Mouse (Mus musculus) C2C12 (cell line): ENCODE measurements around the gene Ptpn9. TPM values are rescaled to one million over a fixed set of nuclear protein-coding genes. Genes with fewer than 3 reads are reported as not detected.
"Not testable (repeated sequence)": the region's sequence is repeated elsewhere in the genome, so short reads cannot be mapped to it uniquely, and the experiment has no call there.

Source experiments
- H3K27me3 ChIP-seq: one replicate; pipeline ENCODE4 v1.6.1; 2011; ENCODE audit not compliant: control insufficient read depth, insufficient read depth, insufficient read length
- H3K36me3 ChIP-seq: one replicate; pipeline ENCODE4 v1.6.1; 2011; ENCODE audit not compliant: control insufficient read depth, insufficient read depth
- H3K4me3 ChIP-seq: one replicate; pipeline ENCODE4 v1.5.1; 2011; ENCODE audit warnings: mild to moderate bottlenecking, control low read depth; ENCODE audit not compliant: poor library complexity, insufficient read depth, severe bottlenecking
- H3K79me2 ChIP-seq: one replicate; pipeline ENCODE4 v1.6.1; 2011; ENCODE audit not compliant: control insufficient read depth, insufficient read depth
- H3K79me3 ChIP-seq: one replicate; pipeline ENCODE4 v1.6.1; 2011; ENCODE audit warnings: low read depth, control low read depth
- H3ac ChIP-seq: one replicate; pipeline ENCODE3; 2011; ENCODE audit warnings: low read depth; ENCODE audit not compliant: control insufficient read depth, insufficient read length
- CEBPB ChIP-seq: IDR thresholded peaks from one replicate; pipeline ENCODE4 v1.6.1; 2011; ENCODE audit warnings: low read depth, mild to moderate bottlenecking, control low read depth, moderate library complexity
- CTCF ChIP-seq: IDR thresholded peaks from one replicate; pipeline ENCODE4 v1.5.1; 2011; ENCODE audit not compliant: control insufficient read depth, insufficient read depth, insufficient read length
- FOSL1 ChIP-seq: IDR thresholded peaks from one replicate; pipeline ENCODE4 v1.8.0; 2011; ENCODE audit warnings: mild to moderate bottlenecking, low read length; ENCODE audit not compliant: poor library complexity, insufficient read depth, severe bottlenecking
- MAX ChIP-seq: IDR thresholded peaks from one replicate; pipeline ENCODE4 v1.6.1; 2011; ENCODE audit warnings: mild to moderate bottlenecking, control low read depth
- MYOD1 ChIP-seq: IDR thresholded peaks from one replicate; pipeline ENCODE4 v1.6.1; 2011; ENCODE audit warnings: low read depth; ENCODE audit not compliant: control insufficient read depth, insufficient read length
- MYOG ChIP-seq: IDR thresholded peaks from one replicate; pipeline ENCODE4 v1.6.1; 2011; ENCODE audit not compliant: control insufficient read depth, insufficient read length; ENCODE audit errors: extremely low read depth
- USF1 ChIP-seq: IDR thresholded peaks from one replicate; pipeline ENCODE4 v1.6.1; 2011; ENCODE audit warnings: low read depth, mild to moderate bottlenecking, control low read depth, moderate library complexity
- long read RNA-seq, 2 experiments: library from polyadenylated mRNA; unstranded; transcript quantifications; one replicate each; pipeline ENCODE4 v2.0.0; 2019 to 2020
- polyA plus RNA-seq: library from polyadenylated mRNA; unstranded; fragments of >200 nt; fragmentation: generic; extraction: Trizol; gene quantifications from one replicate; pipeline ENCODE4 v1.2.1, GENCODE M21; 2012; ENCODE audit warnings: missing spikeins

The Ptpn9 gene
- 22.2 TPM for polyA plus RNA-seq
- long read RNA-seq, experiment 1, full-length matches to known transcripts, result 8 of 18 reads
- long read RNA-seq, experiment 1, partial matches to known transcripts, result 7 of 18 reads
- long read RNA-seq, experiment 1, other reads (novel, unspliced or antisense), result 3 of 18 reads
- long read RNA-seq, experiment 2, full-length matches to known transcripts, result 152 of 184 reads
- long read RNA-seq, experiment 2, partial matches to known transcripts, result 19 of 184 reads
- long read RNA-seq, experiment 2, other reads (novel, unspliced or antisense), result 13 of 184 reads

GRCm38 (mm10) chr9:56994286-56995197 is at the start of gene Ptpn9:
TSS of gene Ptpn9 (plus strand) at chr9:56994923.
- Histone ChIP-seq H3ac (peak within 1 kb of the TSS; percentile 97), H3K79me2 (peaks cover 45% of the 10 kb centered on the region), H3K27me3 (no peaks in the 10 kb centered on the region), H3K4me3 (peak within 1 kb of the TSS; percentile 61), H3K36me3 (no peaks in the 10 kb centered on the region), H3K79me3 (peaks cover 28% of the 10 kb centered on the region)
- TF ChIP-seq MAX, result no peak
- TF ChIP-seq MYOD1, result no peak
- no peak for TF ChIP-seq CEBPB
- peak; percentile 52 for TF ChIP-seq CTCF
- TF ChIP-seq USF1, result no peak

GRCm38 (mm10) chr9:56947481-56947880 is 47.2 kb upstream of the Ptpn9 start:
- not testable (repeated sequence) for H3K79me2 ChIP-seq, H3K4me3 ChIP-seq, H3K79me3 ChIP-seq, H3K36me3 ChIP-seq, H3ac ChIP-seq, H3K27me3 ChIP-seq

GRCm38 (mm10) chr9:56948699-56949098 is 46.0 kb upstream of the Ptpn9 start:
- not testable (repeated sequence) for H3K79me3 ChIP-seq

GRCm38 (mm10) chr9:56949767-56950166 is 45.0 kb upstream of the Ptpn9 start:
- H3K27me3 ChIP-seq, result no peaks in the 10 kb centered on the region
- peak overlapping the region; percentile 3 for H3ac ChIP-seq
- no peaks in the 10 kb centered on the region for H3K36me3 ChIP-seq
- H3K79me2 ChIP-seq, result no peaks in the 10 kb centered on the region
- TF ChIP-seq MYOG (no peak), CTCF (no peak), CEBPB (no peak), FOSL1 (no peak), MAX (no peak), USF1 (no peak), MYOD1 (no peak)
- H3K4me3 ChIP-seq, result peak overlapping the region; percentile 28
- H3K79me3 ChIP-seq, result peaks cover 2% of the 10 kb centered on the region

More at GRCm38 (mm10) chr9:56948699-56949098, 46.0 kb upstream of the Ptpn9 start:
- not testable (repeated sequence) for H3K27me3 ChIP-seq, H3K4me3 ChIP-seq, H3K36me3 ChIP-seq, H3ac ChIP-seq, H3K79me2 ChIP-seq

- Histone ChIP-seq H3K79me2 (no peaks in the 10 kb centered on the region), H3K79me3 (peaks cover 2% of the 10 kb centered on the region), H3ac (peak within 1 kb of the TSS; percentile 87), H3K27me3 (no peaks in the 10 kb centered on the region), H3K36me3 (no peaks in the 10 kb centered on the region), H3K4me3 (peak within 1 kb of the TSS; percentile 41)
- TF ChIP-seq CTCF, result no peak
- TF ChIP-seq CEBPB, result no peak
- TF ChIP-seq MYOG, result no peak
Observed at GRCm38 (mm10) chr9:56950414-56951400, 44.0 kb upstream of the Ptpn9 start, which contains the start of gene Snupn. TSS of gene Snupn (plus strand) at chr9:56950878.

GRCm38 (mm10) chr9:56953562-56953961 is 41.2 kb upstream of the Ptpn9 start:
- H3K79me2 ChIP-seq, result no peaks in the 10 kb centered on the region
- TF ChIP-seq CTCF, result no peak
- TF ChIP-seq CEBPB, result no peak
- TF ChIP-seq MYOG, result no peak
- TF ChIP-seq MAX, result no peak
- TF ChIP-seq FOSL1, result no peak
- TF ChIP-seq MYOD1, result no peak
- TF ChIP-seq USF1, result no peak
- H3ac ChIP-seq, result no peak overlapping the region
- no peak overlapping the region for H3K4me3 ChIP-seq
- H3K27me3 ChIP-seq, result no peaks in the 10 kb centered on the region
- peaks cover 2% of the 10 kb centered on the region for H3K79me3 ChIP-seq
- peaks cover 5% of the 10 kb centered on the region for H3K36me3 ChIP-seq
